Mouse (Mus musculus): Measurements from ENCODE around the gene Fam221b.

The Fam221b gene

GRCm38 (mm10) chr4:43668782-43669427, at the start of gene Fam221b, which contains the start of gene Tmem8b:
Fam221b (minus strand) TSS chr4:43669145.
Tmem8b (plus strand) TSS chr4:43668971.
- DNase-seq (ENCODE audit: extremely low read depth, insufficient read length, low spot score): peak; percentile 92

- DNase-seq (ENCODE audit: extremely low read depth, insufficient read length, low spot score): no peak
Observed at GRCm38 (mm10) chr4:43713652-43714219, 44.8 kb upstream of the Fam221b start.

DNA sequence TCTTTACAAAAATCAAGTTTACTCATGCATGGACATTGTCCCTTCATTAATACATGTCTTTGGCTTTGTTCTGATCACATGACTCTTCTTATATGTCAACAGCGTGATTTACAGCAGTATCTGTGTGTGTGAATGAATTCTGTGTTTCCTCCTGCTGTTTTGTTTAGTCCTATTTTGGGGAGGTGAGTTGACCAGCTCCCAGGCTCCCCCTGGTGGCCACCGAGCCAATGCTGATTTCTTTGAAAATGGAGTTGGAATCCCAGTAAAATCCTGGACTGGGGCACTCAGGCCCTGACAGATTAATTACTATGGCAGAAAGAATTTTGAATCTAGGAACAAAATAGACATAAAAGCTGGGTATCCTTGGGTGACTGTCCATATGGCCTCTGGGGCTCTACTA, 42.9 kb upstream of the Fam221b start:
- DNase-seq (ENCODE audit: extremely low read depth, insufficient read length, low spot score): peak; percentile 44

- DNase-seq (ENCODE audit: extremely low read depth, insufficient read length, low spot score): no peak
Observed at GRCm38 (mm10) chr4:43709869-43710268, 40.9 kb upstream of the Fam221b start, which contains the start of gene Olfr71. Olfr71 (minus strand) TSS chr4:43710255.

- DNase-seq (ENCODE audit: extremely low read depth, insufficient read length, low spot score): no peak
Observed at GRCm38 (mm10) chr4:43705991-43706390, 37.0 kb upstream of the Fam221b start.

DNA sequence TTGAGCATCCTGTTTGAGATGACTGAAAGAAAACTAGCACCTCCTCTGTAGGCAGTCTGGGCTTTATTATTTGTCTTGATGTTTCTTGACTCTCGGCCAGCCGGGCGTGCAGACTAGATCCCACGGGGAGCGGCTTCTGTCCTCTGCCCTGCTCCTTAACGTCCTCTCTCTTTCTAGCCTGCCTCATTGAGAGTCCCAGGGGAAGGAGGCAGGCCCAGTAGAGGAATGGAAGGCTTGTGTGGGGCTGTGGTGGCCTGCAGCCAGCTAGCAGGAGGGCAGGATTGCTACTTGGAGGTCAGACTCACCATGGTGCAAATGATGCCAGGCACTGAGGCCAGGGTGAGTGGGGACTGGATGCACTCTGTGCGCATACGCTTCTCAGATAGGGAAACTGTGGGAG, 34.9 kb upstream of the Fam221b start:
- DNase-seq (ENCODE audit: extremely low read depth, insufficient read length, low spot score): no peak

GRCm38 (mm10) chr4:43703439-43703838, 34.5 kb upstream of the Fam221b start:
- no peak for DNase-seq (ENCODE audit: extremely low read depth, insufficient read length, low spot score)

GRCm38 (mm10) chr4:43700707-43701106, 31.8 kb upstream of the Fam221b start, which contains the start of gene Olfr70:
Olfr70 (minus strand) TSS chr4:43700807.
- DNase-seq (ENCODE audit: extremely low read depth, insufficient read length, low spot score): no peak

DNA sequence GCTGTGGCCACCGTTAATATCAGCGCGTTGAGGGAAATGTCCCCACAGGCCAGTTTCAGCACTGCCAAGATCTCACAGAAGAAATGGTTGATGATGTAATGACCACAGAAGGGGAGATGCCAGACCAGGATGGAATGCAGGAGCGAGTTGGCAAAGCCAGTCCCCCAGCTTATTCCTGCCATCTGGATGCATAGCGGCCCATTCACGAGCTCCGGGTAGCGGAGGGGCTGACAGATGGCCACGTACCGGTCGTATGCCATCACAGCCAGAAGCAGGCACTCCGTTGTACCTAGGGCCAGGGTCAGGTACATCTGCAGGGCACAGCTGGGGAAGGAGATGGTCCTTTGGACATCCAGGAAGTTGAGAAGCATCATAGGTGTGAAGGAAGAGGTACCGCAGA, 27.6 kb upstream of the Fam221b start:
- peak; percentile 36 for DNase-seq (ENCODE audit: extremely low read depth, insufficient read length, low spot score)

- no peak for DNase-seq (ENCODE audit: extremely low read depth, insufficient read length, low spot score)
Observed at GRCm38 (mm10) chr4:43695249-43695671, 26.3 kb upstream of the Fam221b start.

- no peak for DNase-seq (ENCODE audit: extremely low read depth, insufficient read length, low spot score)
Observed at GRCm38 (mm10) chr4:43694439-43695248, 25.7 kb upstream of the Fam221b start.

DNA sequence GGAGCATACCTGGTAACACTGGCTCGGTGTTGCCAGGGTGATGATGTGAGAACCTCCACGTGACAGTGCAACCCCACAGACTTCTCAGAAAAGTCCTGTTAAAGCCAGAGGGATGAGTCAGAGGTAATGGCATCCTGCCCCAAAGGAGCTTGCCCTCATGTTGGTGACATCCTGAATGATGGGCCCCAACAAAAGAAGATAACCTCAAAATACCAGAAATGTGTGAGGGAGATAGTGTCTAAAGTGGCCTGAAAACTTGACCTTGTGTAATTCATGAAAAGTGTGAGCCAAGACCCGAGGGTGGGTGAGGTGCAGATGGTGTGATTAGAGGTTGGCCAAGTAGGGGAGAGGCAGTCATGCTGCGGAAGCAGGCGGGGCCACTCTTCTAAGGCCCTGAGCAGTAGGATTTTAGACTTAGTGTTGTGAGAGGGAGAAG, 24.9 kb upstream of the Fam221b start:
- DNase-seq (ENCODE audit: extremely low read depth, insufficient read length, low spot score): peak; percentile 46

- DNase-seq (ENCODE audit: extremely low read depth, insufficient read length, low spot score): no peak
Observed at GRCm38 (mm10) chr4:43691026-43691425, 22.1 kb upstream of the Fam221b start.

- no peak for DNase-seq (ENCODE audit: extremely low read depth, insufficient read length, low spot score)
Observed at GRCm38 (mm10) chr4:43690021-43690420, 21.1 kb upstream of the Fam221b start.

- no peak for DNase-seq (ENCODE audit: extremely low read depth, insufficient read length, low spot score)
Observed at GRCm38 (mm10) chr4:43679416-43680043, 10.6 kb upstream of the Fam221b start.

DNA sequence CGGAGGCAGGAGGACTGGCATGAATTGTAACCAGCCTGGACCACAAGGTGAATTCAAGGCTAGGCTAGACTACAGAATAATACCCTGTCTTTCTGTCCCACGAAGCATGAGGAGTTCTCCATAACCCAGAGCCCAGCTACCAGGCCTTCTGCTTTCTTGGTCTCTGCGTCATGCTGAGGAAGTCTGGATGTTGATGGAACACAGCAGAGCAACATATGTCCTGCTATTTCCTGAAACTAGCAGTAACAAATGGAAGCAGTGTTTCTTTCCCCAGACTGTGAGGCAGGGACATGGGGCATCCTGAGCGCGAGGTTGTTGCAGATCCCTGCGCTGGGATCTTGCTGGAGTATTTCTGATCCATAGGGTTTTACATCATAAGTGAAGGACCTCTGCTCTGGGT, 9.6 kb upstream of the Fam221b start:
- no peak for DNase-seq (ENCODE audit: extremely low read depth, insufficient read length, low spot score)

GRCm38 (mm10) chr4:43675608-43676007, 6.7 kb upstream of the Fam221b start:
- no peak for DNase-seq (ENCODE audit: extremely low read depth, insufficient read length, low spot score)

GRCm38 (mm10) chr4:43674974-43675373, 6.0 kb upstream of the Fam221b start:
- DNase-seq (ENCODE audit: extremely low read depth, insufficient read length, low spot score): no peak

GRCm38 (mm10) chr4:43673703-43674102, 4.8 kb upstream of the Fam221b start:
- no peak for DNase-seq (ENCODE audit: extremely low read depth, insufficient read length, low spot score)

DNA sequence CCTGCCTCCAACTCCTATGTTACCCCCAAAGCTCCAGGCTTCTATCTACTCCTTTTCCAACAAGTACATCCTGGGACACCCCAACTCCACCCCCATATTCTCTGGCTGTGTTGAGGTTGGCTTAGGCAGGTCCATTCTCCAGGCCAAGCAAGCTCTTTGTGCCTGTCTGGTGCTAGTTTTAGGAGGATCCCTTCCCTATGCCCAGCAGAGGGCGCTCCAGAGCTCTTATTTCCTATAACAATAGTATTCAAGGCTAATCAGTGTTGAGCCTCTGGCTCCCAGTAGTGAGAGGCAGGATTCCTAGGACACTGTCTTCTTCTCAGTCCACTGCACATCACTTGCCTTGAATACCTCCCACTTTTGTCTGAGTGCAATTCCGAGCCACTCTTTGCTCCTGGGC, 3.1 kb upstream of the Fam221b start:
- no peak for DNase-seq (ENCODE audit: extremely low read depth, insufficient read length, low spot score)

- no peak for DNase-seq (ENCODE audit: extremely low read depth, insufficient read length, low spot score)
Observed at GRCm38 (mm10) chr4:43669428-43669794, 466 bp upstream of the Fam221b start.

Data from 3134 (cell line).